Mouse (Mus musculus): Measurements from ENCODE around the gene Klhl36. TPM values are rescaled to one million over a fixed set of nuclear protein-coding genes. Genes with fewer than 3 reads are reported as not detected.

The Klhl36 gene
- polyA plus RNA-seq (2015; fragmentation: Nextera tagmentation; extraction: Ambion mirVana), result 12.7 and 13.0 TPM in 2 replicates

GRCm38 (mm10) chr8:119861706-119862389 is at the start of gene Klhl36:
Klhl36 (plus strand) TSS chr8:119862266.
- H3K27me3 ChIP-seq, result peaks cover 4% of the 10 kb centered on the region; the same call in 1 of the 2 replicates
- under 1% methylated on average over 35 of the region's 35 CpGs for WGBS
- H3K4me2 ChIP-seq (replicated peaks), result peak within 1 kb of the TSS; percentile 87
- H3K9me3 ChIP-seq, result no peaks in the 10 kb centered on the region
- peak within 1 kb of the TSS; percentile 78 for H3K4me3 ChIP-seq (replicated peaks)
- peak within 1 kb of the TSS; percentile 58; the same call in 1 of the 2 replicates for H3K27ac ChIP-seq
- ATAC-seq, result peak; percentile 97
- H3K9ac ChIP-seq (replicated peaks), result peak within 1 kb of the TSS; percentile 81
- H3K4me1 ChIP-seq (replicated peaks), result peaks cover 17% of the 10 kb centered on the region
- 0 out of 2 replicates have a peak, but pooled peaks cover 3% of the 10 kb centered on the region for H3K36me3 ChIP-seq

GRCm38 (mm10) chr8:119812650-119813431 is 49.2 kb upstream of the Klhl36 start:
- H3K4me1 ChIP-seq (replicated peaks), result peaks cover 65% of the 10 kb centered on the region
- H3K27me3 ChIP-seq, result no peaks in the 10 kb centered on the region
- no peak overlapping the region for H3K9ac ChIP-seq (replicated peaks)
- H3K36me3 ChIP-seq, result peaks cover 23% of the 10 kb centered on the region
- H3K9me3 ChIP-seq, result no peaks in the 10 kb centered on the region
- H3K27ac ChIP-seq, result no peak overlapping the region
- ATAC-seq, result no peak
- no peak overlapping the region for H3K4me3 ChIP-seq (replicated peaks)
- H3K4me2 ChIP-seq (replicated peaks), result no peak overlapping the region
- WGBS, result 77% methylated on average over 12 of the region's 12 CpGs

- Histone ChIP-seq H3K27me3 (no peaks in the 10 kb centered on the region), H3K4me1 (replicated peaks) (peaks cover 52% of the 10 kb centered on the region), H3K9me3 (no peaks in the 10 kb centered on the region), H3K36me3 (peaks cover 38% of the 10 kb centered on the region), H3K9ac (replicated peaks) (no peak overlapping the region), H3K4me3 (replicated peaks) (no peak overlapping the region), H3K4me2 (replicated peaks) (no peak overlapping the region), H3K27ac (no peak overlapping the region)
- ATAC-seq, result no peak
- WGBS, result 70% methylated on average over 6 of the region's 6 CpGs
Observed at GRCm38 (mm10) chr8:119816219-119816618, 45.8 kb upstream of the Klhl36 start.

- ATAC-seq, result no peak
- H3K9me3 ChIP-seq, result no peaks in the 10 kb centered on the region
- no peak overlapping the region for H3K4me3 ChIP-seq (replicated peaks)
- H3K27me3 ChIP-seq, result no peaks in the 10 kb centered on the region
- H3K27ac ChIP-seq, result peak overlapping the region; percentile 39; the same call in 1 of the 2 replicates
- no peak overlapping the region for H3K4me2 ChIP-seq (replicated peaks)
- H3K36me3 ChIP-seq, result peaks cover 49% of the 10 kb centered on the region
- 35% methylated on average over 12 of the region's 12 CpGs for WGBS
- H3K9ac ChIP-seq (replicated peaks), result no peak overlapping the region
- peaks cover 40% of the 10 kb centered on the region for H3K4me1 ChIP-seq (replicated peaks)
Observed at GRCm38 (mm10) chr8:119817446-119817845, 44.6 kb upstream of the Klhl36 start.

- WGBS, result 56% methylated on average over 7 of the region's 7 CpGs
- H3K4me2 ChIP-seq (replicated peaks), result no peak overlapping the region
- H3K9ac ChIP-seq (replicated peaks), result no peak overlapping the region
- H3K4me3 ChIP-seq (replicated peaks), result no peak overlapping the region
- peaks cover 29% of the 10 kb centered on the region for H3K4me1 ChIP-seq (replicated peaks)
- H3K9me3 ChIP-seq, result no peaks in the 10 kb centered on the region
- no peak overlapping the region for H3K27ac ChIP-seq
- H3K36me3 ChIP-seq, result peaks cover 52% of the 10 kb centered on the region
- no peak for ATAC-seq
- H3K27me3 ChIP-seq, result no peaks in the 10 kb centered on the region
Observed at GRCm38 (mm10) chr8:119819316-119819715, 42.8 kb upstream of the Klhl36 start.

- WGBS, result 93% methylated on average over 8 of the region's 8 CpGs
- peaks cover 29% of the 10 kb centered on the region for H3K4me1 ChIP-seq (replicated peaks)
- H3K9me3 ChIP-seq, result no peaks in the 10 kb centered on the region
- no peak for ATAC-seq
- peaks cover 46% of the 10 kb centered on the region for H3K36me3 ChIP-seq
- no peaks in the 10 kb centered on the region for H3K27me3 ChIP-seq
- no peak overlapping the region for H3K4me3 ChIP-seq (replicated peaks)
- H3K4me2 ChIP-seq (replicated peaks), result no peak overlapping the region
- no peak overlapping the region for H3K9ac ChIP-seq (replicated peaks)
- H3K27ac ChIP-seq, result no peak overlapping the region
Observed at GRCm38 (mm10) chr8:119819976-119820375, 42.1 kb upstream of the Klhl36 start.

GRCm38 (mm10) chr8:119821691-119822090 is 40.4 kb upstream of the Klhl36 start:
- Histone ChIP-seq H3K9ac (replicated peaks) (no peak overlapping the region), H3K36me3 (peaks cover 45% of the 10 kb centered on the region), H3K9me3 (no peaks in the 10 kb centered on the region), H3K27ac (no peak overlapping the region), H3K4me1 (replicated peaks) (peaks cover 25% of the 10 kb centered on the region), H3K4me3 (replicated peaks) (no peak overlapping the region), H3K4me2 (replicated peaks) (no peak overlapping the region), H3K27me3 (no peaks in the 10 kb centered on the region)
- 94% methylated on average over 6 of the region's 6 CpGs for WGBS
- no peak for ATAC-seq

GRCm38 (mm10) chr8:119823278-119823677 is 38.8 kb upstream of the Klhl36 start:
- Histone ChIP-seq H3K36me3 (peaks cover 43% of the 10 kb centered on the region), H3K9ac (replicated peaks) (no peak overlapping the region), H3K4me1 (replicated peaks) (peaks cover 30% of the 10 kb centered on the region), H3K4me3 (replicated peaks) (no peak overlapping the region), H3K27me3 (no peaks in the 10 kb centered on the region), H3K27ac (no peak overlapping the region), H3K9me3 (no peaks in the 10 kb centered on the region), H3K4me2 (replicated peaks) (no peak overlapping the region)
- WGBS, result 97% methylated on average over 9 of the region's 9 CpGs
- no peak for ATAC-seq

GRCm38 (mm10) chr8:119824100-119824499 is 38.0 kb upstream of the Klhl36 start:
- H3K4me3 ChIP-seq (replicated peaks), result no peak overlapping the region
- no peak for ATAC-seq
- H3K9ac ChIP-seq (replicated peaks), result no peak overlapping the region
- no peaks in the 10 kb centered on the region for H3K27me3 ChIP-seq
- no peak overlapping the region for H3K27ac ChIP-seq
- peaks cover 38% of the 10 kb centered on the region for H3K4me1 ChIP-seq (replicated peaks)
- no peak overlapping the region for H3K4me2 ChIP-seq (replicated peaks)
- H3K9me3 ChIP-seq, result no peaks in the 10 kb centered on the region
- H3K36me3 ChIP-seq, result peaks cover 34% of the 10 kb centered on the region
- WGBS, result 42% methylated on average over 4 of the region's 4 CpGs

GRCm38 (mm10) chr8:119824809-119825273 is 37.2 kb upstream of the Klhl36 start:
- H3K4me2 ChIP-seq (replicated peaks), result no peak overlapping the region
- H3K27ac ChIP-seq, result no peak overlapping the region
- H3K9ac ChIP-seq (replicated peaks), result no peak overlapping the region
- H3K9me3 ChIP-seq, result no peaks in the 10 kb centered on the region
- peaks cover 27% of the 10 kb centered on the region for H3K36me3 ChIP-seq
- 82% methylated on average over 11 of the region's 11 CpGs for WGBS
- peaks cover 41% of the 10 kb centered on the region for H3K4me1 ChIP-seq (replicated peaks)
- no peak for ATAC-seq
- H3K27me3 ChIP-seq, result no peaks in the 10 kb centered on the region
- H3K4me3 ChIP-seq (replicated peaks), result no peak overlapping the region

- Histone ChIP-seq H3K27me3 (no peaks in the 10 kb centered on the region), H3K4me3 (replicated peaks) (no peak overlapping the region), H3K9ac (replicated peaks) (no peak overlapping the region), H3K27ac (no peak overlapping the region), H3K9me3 (no peaks in the 10 kb centered on the region), H3K36me3 (peaks cover 15% of the 10 kb centered on the region), H3K4me1 (replicated peaks) (peaks cover 54% of the 10 kb centered on the region), H3K4me2 (replicated peaks) (no peak overlapping the region)
- 89% methylated on average over 19 of the region's 19 CpGs for WGBS
- no peak for ATAC-seq
Observed at GRCm38 (mm10) chr8:119825950-119826730, 35.9 kb upstream of the Klhl36 start.

Measured in midbrain, embryonic 13.5 days (tissue).